Mouse (Mus musculus) C2C12 (cell line): ENCODE data around the gene Polrmt.

Source experiments
- CTCF ChIP-seq: IDR thresholded peaks from one replicate; pipeline ENCODE4 v1.5.1; 2011; ENCODE audit not compliant: control insufficient read depth, insufficient read depth, insufficient read length
- MAX ChIP-seq: IDR thresholded peaks from one replicate; pipeline ENCODE4 v1.6.1; 2011; ENCODE audit warnings: mild to moderate bottlenecking, control low read depth
- MYOG ChIP-seq: IDR thresholded peaks from one replicate; pipeline ENCODE4 v1.6.1; 2011; ENCODE audit not compliant: control insufficient read depth, insufficient read length; ENCODE audit errors: extremely low read depth

DNA sequence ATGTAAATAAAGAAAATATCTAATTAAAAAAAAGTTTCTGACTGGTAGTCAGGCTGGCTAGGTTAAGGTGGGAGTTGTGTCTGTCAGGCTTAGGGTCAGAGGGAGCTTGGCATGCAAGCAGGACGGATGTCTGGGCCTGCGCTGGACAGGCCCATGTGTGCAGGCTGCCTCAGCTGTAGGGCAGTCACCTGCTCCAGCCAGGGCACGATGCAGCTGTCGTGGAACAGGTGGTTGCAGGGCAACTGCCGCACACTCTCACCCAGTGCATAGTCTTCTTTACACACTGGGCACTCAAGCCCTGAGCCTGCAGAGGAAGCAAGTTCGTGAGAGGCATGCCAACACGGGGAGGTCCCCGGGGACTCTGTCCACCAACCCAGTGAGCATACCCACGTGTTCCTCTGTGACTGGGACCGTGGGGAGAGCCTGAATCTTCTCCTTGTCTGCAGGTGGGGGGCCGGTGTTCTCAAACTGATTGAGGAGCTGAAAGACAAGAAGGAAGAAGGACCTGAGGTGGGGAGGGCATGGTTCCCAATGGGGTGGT is 14.3 kb upstream of the Polrmt start:
- TF ChIP-seq MAX (no peak), CTCF (no peak), MYOG (no peak)
